Mouse (Mus musculus): ENCODE results near the gene Gm26938. TPM values are rescaled to one million over a fixed set of nuclear protein-coding genes. Genes with fewer than 3 reads are reported as not detected.

Gm26938 gene
- polyA plus RNA-seq, 1 experiment from 2014 or later: not detected

DNA sequence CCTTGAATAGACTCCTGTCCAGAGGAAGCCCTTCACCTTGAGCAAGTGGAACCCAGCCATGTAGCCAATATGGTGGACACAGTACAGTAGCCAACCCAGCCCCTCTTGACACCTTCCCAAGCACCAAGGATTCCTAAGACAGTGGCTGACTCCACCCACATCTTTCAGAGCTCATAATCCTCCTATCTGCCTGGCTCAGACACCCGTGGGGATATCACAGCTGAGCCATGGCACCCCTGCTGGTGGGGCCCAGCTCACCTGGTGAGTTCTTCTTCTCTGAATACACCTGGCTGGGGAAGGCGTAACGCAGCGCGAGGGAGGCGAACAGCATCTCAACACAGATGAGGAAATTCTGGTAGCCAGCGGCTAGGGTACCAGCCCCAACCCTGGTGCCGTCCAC is 20.3 kb downstream of the Gm26938 start:
- WGBS: 95% methylated on average over 8 of the region's 8 CpGs

DNA sequence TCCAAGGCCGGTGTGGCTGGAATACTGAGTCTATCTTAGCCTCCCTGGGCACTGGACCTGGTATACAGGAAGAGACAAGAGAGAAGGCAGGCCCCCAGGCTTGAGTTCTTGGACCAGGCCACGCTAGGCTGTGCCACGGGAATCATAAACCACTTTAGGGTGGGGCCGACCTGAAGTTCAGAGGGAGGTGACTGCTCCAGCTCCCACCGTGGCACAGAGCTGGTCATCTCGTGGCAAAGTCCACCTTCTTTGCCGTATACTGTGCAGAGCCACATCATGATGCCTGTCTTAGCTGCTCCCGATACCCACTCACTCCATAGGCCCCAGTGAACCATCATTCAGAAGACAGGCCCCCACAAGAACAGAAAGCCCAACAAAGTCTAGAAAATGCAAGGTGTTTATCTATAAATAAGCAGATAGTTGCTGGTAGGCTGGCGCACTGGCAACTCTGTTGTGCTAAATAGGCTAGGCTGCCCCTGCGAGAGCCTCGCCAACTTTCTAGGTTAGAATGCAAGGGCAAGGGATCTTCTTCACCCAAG is 21.6 kb downstream of the Gm26938 start:
- Histone ChIP-seq H3K27me3 (replicated peaks; ENCODE audit: control insufficient read depth, insufficient read depth, low read length) (no peaks in the 10 kb centered on the region), H3K4me3 (replicated peaks; ENCODE audit: low read length) (no peak overlapping the region), H3K4me1 (replicated peaks; ENCODE audit: control insufficient read depth, insufficient read depth, low read length) (0 out of 2 replicates have a peak, but pooled peaks cover 2% of the 10 kb centered on the region), H3K27ac (ENCODE audit: low read length) (no peak overlapping the region), H3K4me2 (ENCODE audit: low read length) (no peak overlapping the region), H3K36me3 (ENCODE audit: control insufficient read depth, insufficient read depth) (peaks cover 3% of the 10 kb centered on the region; the same call in 1 of the 2 replicates), H3K9ac (replicated peaks; ENCODE audit: low read depth, low read length) (no peak overlapping the region), H3K9me3 (ENCODE audit: control insufficient read depth, low read length) (no peaks in the 10 kb centered on the region; the same call in 1 of the 2 replicates)
- ATAC-seq: no peak
- WGBS: 89% methylated on average over 11 of the region's 11 CpGs

More for the DNA sequence above, 20.3 kb downstream of the Gm26938 start:
- H3K4me3 ChIP-seq (replicated peaks; ENCODE audit: low read length): no peak overlapping the region
- H3K36me3 ChIP-seq (ENCODE audit: control insufficient read depth, insufficient read depth): no peaks in the 10 kb centered on the region
- H3K27me3 ChIP-seq (replicated peaks; ENCODE audit: control insufficient read depth, insufficient read depth, low read length): no peaks in the 10 kb centered on the region
- H3K27ac ChIP-seq (ENCODE audit: low read length): no peak overlapping the region
- 0 out of 2 replicates have a peak, but pooled peaks cover 2% of the 10 kb centered on the region for H3K4me1 ChIP-seq (replicated peaks; ENCODE audit: control insufficient read depth, insufficient read depth, low read length)
- no peaks in the 10 kb centered on the region; the same call in 1 of the 2 replicates for H3K9me3 ChIP-seq (ENCODE audit: control insufficient read depth, low read length)
- no peak overlapping the region for H3K4me2 ChIP-seq (ENCODE audit: low read length)
- H3K9ac ChIP-seq (replicated peaks; ENCODE audit: low read depth, low read length): no peak overlapping the region
- no peak for ATAC-seq

DNA sequence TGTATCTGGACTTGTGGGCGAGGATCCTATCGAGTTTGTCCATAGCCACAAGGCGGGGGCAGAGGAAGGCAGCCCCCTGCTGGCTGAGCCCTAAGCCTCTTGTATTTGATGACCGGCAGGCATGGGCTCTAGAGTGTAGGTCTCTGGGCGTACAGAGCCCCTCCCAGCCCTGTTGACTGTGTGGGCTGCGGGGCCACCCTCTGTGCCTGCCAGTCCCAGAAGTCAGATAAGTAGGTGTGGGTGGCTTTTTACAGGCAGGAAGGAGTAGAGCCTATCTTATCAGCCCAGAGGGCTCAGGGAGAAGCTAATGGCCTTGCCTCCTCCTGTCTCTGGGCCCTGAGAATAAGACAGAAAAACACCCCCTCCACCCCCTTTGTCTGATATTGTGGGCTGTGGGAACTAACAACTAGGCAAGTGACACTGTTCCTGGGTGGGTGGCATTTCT is 22.1 kb downstream of the Gm26938 start:
- Histone ChIP-seq H3K4me2 (ENCODE audit: low read length) (no peak overlapping the region), H3K27me3 (replicated peaks; ENCODE audit: control insufficient read depth, insufficient read depth, low read length) (no peaks in the 10 kb centered on the region), H3K36me3 (ENCODE audit: control insufficient read depth, insufficient read depth) (peaks cover 3% of the 10 kb centered on the region; the same call in 1 of the 2 replicates), H3K9ac (replicated peaks; ENCODE audit: low read depth, low read length) (no peak overlapping the region), H3K4me1 (replicated peaks; ENCODE audit: control insufficient read depth, insufficient read depth, low read length) (peaks cover 4% of the 10 kb centered on the region), H3K27ac (ENCODE audit: low read length) (no peak overlapping the region), H3K9me3 (ENCODE audit: control insufficient read depth, low read length) (no peaks in the 10 kb centered on the region), H3K4me3 (replicated peaks; ENCODE audit: low read length) (no peak overlapping the region)
- WGBS: 9% methylated on average over 6 of the region's 6 CpGs
- ATAC-seq: no peak

DNA sequence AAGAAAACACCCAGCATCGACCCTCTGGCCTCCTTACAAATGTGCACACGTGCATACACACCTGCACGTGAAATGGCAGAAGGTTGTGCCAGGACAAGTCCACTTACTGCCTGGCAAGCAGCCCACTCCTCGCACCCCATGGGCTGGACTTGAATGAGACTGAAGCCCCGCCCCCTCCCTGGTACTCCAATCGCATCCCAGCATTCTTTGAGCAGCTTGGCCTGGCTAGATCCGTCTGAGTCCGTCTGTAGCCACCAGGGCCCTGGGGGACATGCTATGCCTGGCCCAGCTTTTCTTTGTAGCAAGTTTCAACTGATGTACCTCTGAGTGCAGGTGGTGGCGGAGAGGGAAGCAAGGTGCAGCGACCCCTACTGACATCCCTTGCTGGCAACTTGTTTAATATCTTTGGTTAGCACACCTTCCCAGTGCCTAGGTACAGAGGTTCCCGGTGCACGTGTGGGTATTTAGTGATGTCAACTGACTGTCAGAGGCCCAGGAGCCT is 22.6 kb downstream of the Gm26938 start:
- H3K36me3 ChIP-seq (ENCODE audit: control insufficient read depth, insufficient read depth): peaks cover 3% of the 10 kb centered on the region; the same call in 1 of the 2 replicates
- H3K4me1 ChIP-seq (replicated peaks; ENCODE audit: control insufficient read depth, insufficient read depth, low read length): peaks cover 9% of the 10 kb centered on the region
- H3K9me3 ChIP-seq (ENCODE audit: control insufficient read depth, low read length): no peaks in the 10 kb centered on the region
- no peak overlapping the region for H3K27ac ChIP-seq (ENCODE audit: low read length)
- WGBS: 5% methylated on average over 12 of the region's 12 CpGs
- no peak overlapping the region for H3K4me2 ChIP-seq (ENCODE audit: low read length)
- ATAC-seq: peak; percentile 42; the same call in 1 of the 2 replicates
- H3K4me3 ChIP-seq (replicated peaks; ENCODE audit: low read length): no peak overlapping the region
- no peaks in the 10 kb centered on the region for H3K27me3 ChIP-seq (replicated peaks; ENCODE audit: control insufficient read depth, insufficient read depth, low read length)
- H3K9ac ChIP-seq (replicated peaks; ENCODE audit: low read depth, low read length): no peak overlapping the region

DNA sequence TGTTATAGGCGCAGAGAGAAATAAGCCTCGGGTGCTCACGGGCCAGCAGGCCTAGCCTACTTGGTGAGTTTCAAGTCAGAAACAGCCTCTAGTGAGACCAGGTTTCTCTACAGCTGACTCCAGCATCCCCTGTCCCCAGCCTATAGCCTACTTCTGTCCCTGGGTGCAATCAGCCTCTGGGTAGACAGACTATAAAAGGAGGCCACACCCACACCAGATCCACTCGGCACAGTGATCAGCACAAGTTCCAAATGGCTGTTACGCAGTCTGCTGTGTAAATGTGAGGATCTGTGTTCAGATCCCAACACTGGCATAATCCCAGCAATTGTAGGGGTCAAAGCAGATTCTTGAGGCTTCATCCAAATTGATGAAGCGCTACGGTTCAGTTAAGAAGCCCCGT is 23.0 kb downstream of the Gm26938 start:
- WGBS: 73% methylated on average over 8 of the region's 8 CpGs
- H3K9me3 ChIP-seq (ENCODE audit: control insufficient read depth, low read length): no peaks in the 10 kb centered on the region
- H3K27ac ChIP-seq (ENCODE audit: low read length): no peak overlapping the region
- no peak overlapping the region for H3K9ac ChIP-seq (replicated peaks; ENCODE audit: low read depth, low read length)
- no peak overlapping the region for H3K4me3 ChIP-seq (replicated peaks; ENCODE audit: low read length)
- H3K27me3 ChIP-seq (replicated peaks; ENCODE audit: control insufficient read depth, insufficient read depth, low read length): no peaks in the 10 kb centered on the region
- peaks cover 3% of the 10 kb centered on the region; the same call in 1 of the 2 replicates for H3K36me3 ChIP-seq (ENCODE audit: control insufficient read depth, insufficient read depth)
- H3K4me2 ChIP-seq (ENCODE audit: low read length): no peak overlapping the region
- ATAC-seq: no peak
- H3K4me1 ChIP-seq (replicated peaks; ENCODE audit: control insufficient read depth, insufficient read depth, low read length): peaks cover 14% of the 10 kb centered on the region

DNA sequence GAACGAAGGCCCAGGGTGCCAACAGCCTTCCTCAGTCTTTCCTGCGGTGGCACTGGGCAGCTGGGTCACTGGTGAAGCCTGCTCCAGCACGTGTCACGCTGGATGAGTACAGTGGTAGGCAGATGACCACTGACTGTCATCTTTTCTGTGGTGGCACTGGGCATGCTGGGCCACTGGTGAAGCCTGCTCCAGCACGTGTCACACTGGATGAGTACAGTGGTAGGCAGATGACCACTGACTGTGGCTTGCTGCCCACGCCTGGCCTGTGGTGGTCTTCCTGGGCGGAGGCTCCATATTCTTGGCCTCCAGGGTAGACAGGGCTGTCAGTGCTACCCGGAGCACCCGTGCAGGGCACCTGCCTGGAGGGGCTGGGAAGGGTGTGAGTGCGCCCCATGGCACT is 24.3 kb downstream of the Gm26938 start:
- no peak overlapping the region for H3K4me2 ChIP-seq (ENCODE audit: low read length)
- 90% methylated on average over 10 of the region's 10 CpGs for WGBS
- no peak overlapping the region for H3K4me3 ChIP-seq (replicated peaks; ENCODE audit: low read length)
- H3K27ac ChIP-seq (ENCODE audit: low read length): no peak overlapping the region
- H3K4me1 ChIP-seq (replicated peaks; ENCODE audit: control insufficient read depth, insufficient read depth, low read length): peaks cover 27% of the 10 kb centered on the region
- no peaks in the 10 kb centered on the region for H3K27me3 ChIP-seq (replicated peaks; ENCODE audit: control insufficient read depth, insufficient read depth, low read length)
- H3K36me3 ChIP-seq (ENCODE audit: control insufficient read depth, insufficient read depth): peaks cover 3% of the 10 kb centered on the region; the same call in 1 of the 2 replicates
- H3K9me3 ChIP-seq (ENCODE audit: control insufficient read depth, low read length): no peaks in the 10 kb centered on the region
- H3K9ac ChIP-seq (replicated peaks; ENCODE audit: low read depth, low read length): no peak overlapping the region
- ATAC-seq: no peak

DNA sequence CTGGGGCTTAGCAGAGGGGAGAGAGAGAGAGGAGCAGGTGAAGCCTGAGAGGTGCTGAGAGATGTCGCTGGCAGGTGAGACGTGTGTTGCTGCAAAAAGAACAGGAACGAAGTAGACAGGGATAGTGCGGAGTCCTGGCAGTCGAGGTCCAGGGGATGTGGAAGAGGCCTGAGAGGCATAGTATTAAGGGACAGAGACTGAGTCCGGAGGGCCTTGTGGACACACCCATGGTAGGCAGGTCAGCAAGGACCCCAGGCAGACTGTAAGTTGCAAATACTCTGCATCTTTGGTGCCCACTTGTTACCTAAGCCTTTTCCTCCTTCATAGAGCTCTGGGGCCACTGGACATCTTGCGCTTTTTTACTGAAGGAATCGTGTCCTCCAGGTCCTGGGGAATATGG is 25.0 kb downstream of the Gm26938 start:
- Histone ChIP-seq H3K9me3 (ENCODE audit: control insufficient read depth, low read length) (no peaks in the 10 kb centered on the region), H3K4me2 (ENCODE audit: low read length) (no peak overlapping the region), H3K27me3 (replicated peaks; ENCODE audit: control insufficient read depth, insufficient read depth, low read length) (no peaks in the 10 kb centered on the region), H3K4me3 (replicated peaks; ENCODE audit: low read length) (no peak overlapping the region), H3K4me1 (replicated peaks; ENCODE audit: control insufficient read depth, insufficient read depth, low read length) (peaks cover 33% of the 10 kb centered on the region), H3K36me3 (ENCODE audit: control insufficient read depth, insufficient read depth) (peaks cover 3% of the 10 kb centered on the region; the same call in 1 of the 2 replicates), H3K27ac (ENCODE audit: low read length) (no peak overlapping the region), H3K9ac (replicated peaks; ENCODE audit: low read depth, low read length) (no peak overlapping the region)
- no peak for ATAC-seq
- WGBS: 95% methylated on average over 8 of the region's 8 CpGs

DNA sequence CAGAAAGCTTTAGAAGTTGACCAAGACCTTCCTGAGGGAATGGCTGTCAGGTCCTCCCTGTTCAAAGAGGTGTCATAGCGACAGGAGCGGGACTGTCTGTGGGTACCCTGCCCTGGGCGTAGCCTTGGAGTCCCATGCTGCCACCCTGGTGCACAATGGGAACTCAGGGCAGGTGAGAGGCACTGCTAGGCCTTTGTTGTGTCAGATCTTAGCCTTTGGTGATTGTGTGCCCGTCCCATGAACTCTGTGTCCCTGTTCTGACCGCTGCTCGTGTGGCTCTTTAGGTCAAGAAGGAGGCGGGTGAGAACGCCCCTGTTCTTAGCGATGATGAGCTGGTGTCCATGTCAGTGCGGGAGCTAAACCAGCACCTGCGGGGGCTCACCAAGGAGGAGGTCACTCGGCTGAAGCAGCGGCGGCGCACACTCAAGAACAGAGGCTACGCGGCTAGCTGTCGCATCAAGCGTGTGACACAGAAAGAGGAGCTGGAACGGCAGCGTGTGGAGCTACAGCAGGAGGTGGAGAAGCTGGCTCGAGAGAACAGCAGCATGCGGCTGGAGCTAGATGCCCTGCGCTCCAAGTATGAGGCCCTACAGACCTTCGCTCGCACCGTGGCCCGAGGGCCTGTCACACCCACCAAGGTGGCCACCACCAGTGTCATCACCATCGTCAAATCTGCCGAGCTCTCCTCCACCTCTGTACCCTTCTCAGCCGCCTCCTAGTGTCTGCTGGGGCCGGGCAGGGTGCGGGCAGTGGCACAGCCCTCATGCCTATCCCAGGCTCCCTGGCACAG is 26.2 kb downstream of the Gm26938 start:
- Histone ChIP-seq H3K9ac (replicated peaks; ENCODE audit: low read depth, low read length) (no peak overlapping the region), H3K9me3 (ENCODE audit: control insufficient read depth, low read length) (no peaks in the 10 kb centered on the region), H3K27ac (ENCODE audit: low read length) (no peak overlapping the region), H3K36me3 (ENCODE audit: control insufficient read depth, insufficient read depth) (peaks cover 3% of the 10 kb centered on the region; the same call in 1 of the 2 replicates), H3K4me2 (ENCODE audit: low read length) (no peak overlapping the region), H3K4me1 (replicated peaks; ENCODE audit: control insufficient read depth, insufficient read depth, low read length) (peaks cover 37% of the 10 kb centered on the region), H3K27me3 (replicated peaks; ENCODE audit: control insufficient read depth, insufficient read depth, low read length) (no peaks in the 10 kb centered on the region), H3K4me3 (replicated peaks; ENCODE audit: low read length) (no peak overlapping the region)
- ATAC-seq: no peak
- WGBS: 88% methylated on average over 33 of the region's 33 CpGs

DNA sequence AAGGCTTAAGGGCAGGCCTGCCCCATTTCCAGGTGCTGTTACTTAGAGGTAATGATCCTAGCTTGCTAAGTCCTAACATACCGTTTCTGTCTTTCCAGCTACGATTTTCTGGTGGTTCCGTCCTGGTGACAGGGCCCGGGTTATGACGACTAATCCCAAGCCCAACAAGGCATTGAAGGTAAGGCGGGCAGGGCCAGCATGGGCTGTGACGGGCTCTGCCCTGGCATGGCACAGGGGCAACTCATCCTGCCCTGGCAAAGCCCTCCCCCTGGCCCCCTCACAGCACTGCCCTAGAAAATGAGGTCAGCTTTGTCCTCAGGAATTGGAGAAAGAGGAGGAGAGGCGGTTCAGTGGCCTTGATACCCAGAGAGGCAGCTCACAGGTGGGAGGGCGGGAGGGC is 27.2 kb downstream of the Gm26938 start:
- Histone ChIP-seq H3K4me3 (replicated peaks; ENCODE audit: low read length) (no peak overlapping the region), H3K4me1 (replicated peaks; ENCODE audit: control insufficient read depth, insufficient read depth, low read length) (peaks cover 37% of the 10 kb centered on the region), H3K9ac (replicated peaks; ENCODE audit: low read depth, low read length) (no peak overlapping the region; the same call in 1 of the 2 replicates), H3K4me2 (ENCODE audit: low read length) (peak overlapping the region; percentile 79), H3K9me3 (ENCODE audit: control insufficient read depth, low read length) (no peaks in the 10 kb centered on the region), H3K27ac (ENCODE audit: low read length) (no peak overlapping the region), H3K36me3 (ENCODE audit: control insufficient read depth, insufficient read depth) (peaks cover 3% of the 10 kb centered on the region; the same call in 1 of the 2 replicates), H3K27me3 (replicated peaks; ENCODE audit: control insufficient read depth, insufficient read depth, low read length) (no peaks in the 10 kb centered on the region)
- ATAC-seq: no peak
- WGBS: 88% methylated on average over 9 of the region's 9 CpGs
